Mouse (Mus musculus): ENCODE measurements at regions not wholly inside any gene's neighbourhood (a gene's known extent, or its start where the extent isn't known, plus 50 kb on each side); places are given as distances from the start of the nearest gene placed in this dataset.
A peak's percentile ranks its signal among the peaks of the same experiment; 100 is the strongest.

GRCm38 (mm10) chr3:124986930-124987329 is 406.0 kb upstream of the 1700003H04Rik start:
- no peak overlapping the region for H3K27ac ChIP-seq
- H3K4me2 ChIP-seq (replicated peaks) = no peak overlapping the region
- H3K9ac ChIP-seq = no peak overlapping the region
- no peaks in the 10 kb centered on the region for H3K36me3 ChIP-seq
- no peaks in the 10 kb centered on the region for H3K4me1 ChIP-seq
- no peak overlapping the region for H3K4me3 ChIP-seq
- no peaks in the 10 kb centered on the region for H3K9me3 ChIP-seq
- ATAC-seq (ENCODE audit: low FRiP score, low read depth) = no peak
- no peaks in the 10 kb centered on the region for H3K27me3 ChIP-seq
- WGBS = 67% methylated on average over 1 of the region's 1 CpGs

- Histone ChIP-seq H3K9ac (no peak overlapping the region), H3K9me3 (no peaks in the 10 kb centered on the region), H3K36me3 (no peaks in the 10 kb centered on the region), H3K4me1 (no peaks in the 10 kb centered on the region), H3K4me3 (no peak overlapping the region), H3K27me3 (no peaks in the 10 kb centered on the region), H3K4me2 (replicated peaks) (no peak overlapping the region), H3K27ac (no peak overlapping the region)
- WGBS = 77% methylated on average over 3 of the region's 3 CpGs
- ATAC-seq (ENCODE audit: low FRiP score, low read depth) = no peak
These were observed 405.6 kb upstream of the 1700003H04Rik start for GRCm38 (mm10) chr3:124986515-124986914.

- no peaks in the 10 kb centered on the region for H3K4me1 ChIP-seq
- ATAC-seq (ENCODE audit: low FRiP score, low read depth) = no peak
- no peaks in the 10 kb centered on the region for H3K36me3 ChIP-seq
- H3K27ac ChIP-seq = no peak overlapping the region
- H3K9ac ChIP-seq = no peak overlapping the region
- H3K9me3 ChIP-seq = no peaks in the 10 kb centered on the region
- WGBS = 87% methylated on average over 5 of the region's 5 CpGs
- H3K4me3 ChIP-seq = no peak overlapping the region
- no peaks in the 10 kb centered on the region for H3K27me3 ChIP-seq
- H3K4me2 ChIP-seq (replicated peaks) = no peak overlapping the region
These were observed 404.5 kb upstream of the 1700003H04Rik start for GRCm38 (mm10) chr3:124985428-124985827.

DNA sequence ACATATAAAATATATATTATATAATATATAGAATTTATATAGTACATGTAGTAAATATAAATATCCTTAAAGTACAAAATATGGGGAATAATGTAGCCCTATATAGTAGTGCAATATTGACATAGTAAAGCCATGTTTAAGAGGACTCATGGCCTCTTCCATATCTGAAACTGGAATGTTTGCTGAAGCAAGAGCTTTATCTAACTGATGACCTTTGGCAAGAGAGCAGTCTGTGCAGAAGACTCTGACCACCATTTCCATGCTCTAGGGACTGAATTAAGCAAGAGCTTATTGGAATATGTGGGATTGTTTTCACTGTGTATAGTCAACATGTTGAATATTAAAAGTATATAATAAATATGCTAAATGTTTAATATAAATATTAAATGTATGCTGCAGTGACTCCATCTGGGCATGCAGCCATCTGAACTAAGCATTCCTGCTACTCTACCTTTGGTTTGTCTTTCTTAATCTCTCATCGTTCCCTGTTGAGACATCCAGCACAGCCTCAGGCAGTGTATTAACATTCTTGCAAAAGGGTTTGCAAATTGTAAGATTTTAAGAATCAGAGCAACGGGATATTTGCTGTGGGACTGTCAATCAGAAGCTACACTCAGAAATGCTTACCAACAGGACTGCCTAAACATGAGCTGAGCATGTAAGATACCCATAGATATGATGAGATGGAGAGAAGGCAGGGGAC is 354.4 kb upstream of the 1700003H04Rik start:
- Histone ChIP-seq H3K4me1 (0 out of 2 replicates have a peak, but pooled peaks cover 6% of the 10 kb centered on the region), H3K4me2 (replicated peaks) (no peak overlapping the region), H3K4me3 (no peak overlapping the region), H3K27me3 (no peaks in the 10 kb centered on the region), H3K27ac (no peak overlapping the region), H3K36me3 (no peaks in the 10 kb centered on the region), H3K9me3 (no peaks in the 10 kb centered on the region), H3K9ac (no peak overlapping the region)
- ATAC-seq (ENCODE audit: low FRiP score, low read depth) = no peak
- WGBS = 75% methylated on average over 2 of the region's 2 CpGs

GRCm38 (mm10) chr3:124932655-124933054 is 351.8 kb upstream of the 1700003H04Rik start:
- no peak overlapping the region for H3K9ac ChIP-seq
- H3K9me3 ChIP-seq = no peaks in the 10 kb centered on the region
- H3K4me2 ChIP-seq (replicated peaks) = no peak overlapping the region
- no peak overlapping the region for H3K27ac ChIP-seq
- no peaks in the 10 kb centered on the region for H3K27me3 ChIP-seq
- H3K36me3 ChIP-seq = no peaks in the 10 kb centered on the region
- 87% methylated on average over 1 of the region's 1 CpGs for WGBS
- H3K4me1 ChIP-seq = 0 out of 2 replicates have a peak, but pooled peaks cover 6% of the 10 kb centered on the region
- ATAC-seq (ENCODE audit: low FRiP score, low read depth) = no peak
- H3K4me3 ChIP-seq = no peak overlapping the region

DNA sequence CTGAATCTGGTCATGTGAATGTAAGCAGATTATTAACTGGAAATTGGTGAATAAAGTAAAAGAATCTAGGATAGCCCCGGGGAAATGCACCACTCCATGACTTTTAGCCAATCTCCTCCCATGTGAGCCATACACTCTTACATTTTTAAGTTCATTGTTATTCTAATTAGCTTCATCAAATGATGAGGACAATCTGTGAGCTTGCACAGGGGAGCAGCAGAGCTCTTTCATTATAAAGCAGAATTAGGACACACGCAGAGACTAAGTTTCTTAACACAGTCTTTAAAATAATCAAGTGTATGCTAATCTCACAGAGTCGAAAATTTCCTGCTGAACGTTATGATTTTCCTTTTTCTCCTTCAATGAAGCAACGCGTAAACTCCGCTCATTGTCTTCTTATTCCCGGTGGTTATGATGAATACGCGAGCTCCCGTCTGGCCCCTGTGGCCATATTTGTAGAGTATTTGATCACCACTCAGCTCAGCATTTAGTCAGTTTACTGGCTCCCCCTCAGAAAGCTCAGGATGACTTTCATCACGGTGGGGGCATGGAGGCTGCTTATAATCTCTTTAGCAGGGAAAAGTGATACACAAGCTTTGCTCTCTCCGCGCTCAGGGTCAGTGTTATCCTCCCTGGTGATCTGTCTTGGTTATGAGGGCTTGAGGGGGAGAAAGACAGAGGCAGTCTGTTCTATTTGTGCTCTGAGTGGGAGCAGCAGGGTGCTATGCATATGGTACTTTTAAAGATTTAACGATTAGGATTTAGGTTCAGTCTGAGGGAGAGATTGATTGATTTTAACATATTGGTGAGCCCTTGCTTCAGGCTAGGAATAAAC is 350.1 kb upstream of the 1700003H04Rik start:
- Histone ChIP-seq H3K4me3 (no peak overlapping the region), H3K9me3 (no peaks in the 10 kb centered on the region), H3K4me2 (replicated peaks) (peak overlapping the region; percentile 31; the same call in 1 of the 2 replicates), H3K4me1 (0 out of 2 replicates have a peak, but pooled peaks cover 6% of the 10 kb centered on the region), H3K36me3 (no peaks in the 10 kb centered on the region), H3K27ac (no peak overlapping the region), H3K9ac (no peak overlapping the region), H3K27me3 (no peaks in the 10 kb centered on the region)
- WGBS = 43% methylated on average over 15 of the region's 15 CpGs
- ATAC-seq (ENCODE audit: low FRiP score, low read depth) = no peak

DNA sequence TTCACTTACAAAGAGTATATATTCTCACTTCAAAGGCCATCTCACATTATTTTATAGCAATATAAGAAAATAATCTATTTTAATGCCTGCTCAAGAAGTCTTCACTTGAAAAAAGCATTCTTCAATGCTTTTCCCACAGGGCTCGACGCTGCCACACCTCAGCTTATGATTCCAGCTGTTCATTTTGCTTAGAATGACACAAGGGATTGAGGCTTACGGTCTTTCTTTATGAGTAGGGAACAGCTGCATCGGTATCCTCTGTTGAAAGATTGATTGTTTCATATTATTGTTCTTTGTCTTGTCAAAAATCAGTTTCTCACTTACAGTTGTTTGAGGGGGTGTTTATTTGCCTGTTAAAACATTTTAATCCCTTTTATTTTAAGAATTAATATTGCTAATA is 328.0 kb upstream of the 1700003H04Rik start:
- no peaks in the 10 kb centered on the region for H3K4me1 ChIP-seq
- no peak overlapping the region for H3K9ac ChIP-seq
- H3K9me3 ChIP-seq = no peaks in the 10 kb centered on the region
- no peaks in the 10 kb centered on the region for H3K36me3 ChIP-seq
- H3K4me3 ChIP-seq = no peak overlapping the region
- H3K27me3 ChIP-seq = no peaks in the 10 kb centered on the region
- ATAC-seq (ENCODE audit: low FRiP score, low read depth) = peak; percentile 66; the same call in 1 of the 2 replicates
- WGBS = 74% methylated on average over 4 of the region's 4 CpGs
- H3K27ac ChIP-seq = no peak overlapping the region
- no peak overlapping the region for H3K4me2 ChIP-seq (replicated peaks)

Measured in limb, embryonic 13.5 days (tissue).